Mouse (Mus musculus) v-Abl transformed pro-B cells (cell line): ENCODE measurements around the gene 1700034J05Rik.

ENCODE experiments used
- in situ Hi-C, 2 experiments: fragments of 400-800 bp; cut with MboI; formaldehyde crosslinking; loops; one replicate each; pipeline ENCODE4 v1.15.1; 2025; ENCODE audit not compliant: unreplicated experiment in 2 of 2

Gene 1700034J05Rik

GRCm38 (mm10) chr6:146954258-146954657 lies at the start of gene 1700034J05Rik:
TSS of gene 1700034J05Rik (minus strand) at chr6:146954422.
- in situ Hi-C loops: no loop called here

DNA sequence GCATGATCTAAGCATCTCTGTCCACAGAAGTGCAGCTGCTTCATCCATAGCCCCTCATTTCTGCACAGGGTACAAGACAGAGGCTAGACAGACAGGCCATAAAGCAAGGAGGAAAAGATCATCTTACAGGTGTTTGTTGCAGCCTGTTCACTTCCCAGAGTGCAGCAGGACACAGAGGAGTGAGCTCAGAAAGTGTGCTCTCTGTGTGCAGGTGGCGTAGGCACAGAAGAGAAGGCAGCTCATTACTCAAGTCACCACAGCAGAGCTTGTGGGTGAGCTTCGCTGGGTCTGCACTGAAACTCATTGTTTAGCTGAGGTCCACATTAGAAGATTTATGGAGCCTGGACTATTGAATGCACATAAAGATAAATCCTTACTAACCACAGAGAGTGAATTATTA lies 45.5 kb upstream of the 1700034J05Rik start:
- in situ Hi-C loops: loop anchor here (10.0 to 25.0 kb wide), 7 partner anchors 245 to 1915 kb away; no protein-coding TSS in a partner anchor

- in situ Hi-C loops: loop anchor here (10.0 kb wide), 3 partner anchors 245 to 615 kb away; no protein-coding TSS in a partner anchor
Observed at GRCm38 (mm10) chr6:146999302-146999701, 45.1 kb upstream of the 1700034J05Rik start.

DNA sequence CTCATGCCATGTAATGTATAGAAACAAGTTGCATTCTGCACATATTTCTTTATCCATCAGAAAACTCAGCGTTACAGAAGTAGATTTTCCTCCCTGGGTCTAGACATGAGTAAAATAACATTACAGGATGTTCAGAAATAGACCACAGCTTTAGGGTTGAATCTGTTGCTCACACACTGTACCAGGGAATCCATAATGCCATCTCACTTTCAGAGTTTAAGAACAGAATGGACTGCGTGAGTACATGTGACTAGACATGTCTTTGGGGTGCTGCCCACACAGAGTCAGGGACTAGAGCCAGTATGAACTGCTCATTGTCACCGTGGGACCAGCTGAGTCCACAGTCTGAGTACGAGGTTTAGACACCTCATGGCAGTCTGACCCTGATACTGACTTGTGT lies 44.5 kb upstream of the 1700034J05Rik start:
- in situ Hi-C loops: loop anchor here (10.0 kb wide), 3 partner anchors 244 to 614 kb away; no protein-coding TSS in a partner anchor

- in situ Hi-C loops: loop anchor here (10.0 kb wide), 3 partner anchors 242 to 612 kb away; no protein-coding TSS in a partner anchor
Observed at GRCm38 (mm10) chr6:146997006-146997405, 42.8 kb upstream of the 1700034J05Rik start.

- in situ Hi-C loops: loop anchor here (10.0 kb wide), 3 partner anchors 241 to 611 kb away; no protein-coding TSS in a partner anchor
Observed at GRCm38 (mm10) chr6:146995878-146996277, 41.7 kb upstream of the 1700034J05Rik start.

GRCm38 (mm10) chr6:146995391-146995790 lies 41.2 kb upstream of the 1700034J05Rik start:
- in situ Hi-C loops: loop anchor here (10.0 kb wide), 3 partner anchors 241 to 611 kb away; no protein-coding TSS in a partner anchor

DNA sequence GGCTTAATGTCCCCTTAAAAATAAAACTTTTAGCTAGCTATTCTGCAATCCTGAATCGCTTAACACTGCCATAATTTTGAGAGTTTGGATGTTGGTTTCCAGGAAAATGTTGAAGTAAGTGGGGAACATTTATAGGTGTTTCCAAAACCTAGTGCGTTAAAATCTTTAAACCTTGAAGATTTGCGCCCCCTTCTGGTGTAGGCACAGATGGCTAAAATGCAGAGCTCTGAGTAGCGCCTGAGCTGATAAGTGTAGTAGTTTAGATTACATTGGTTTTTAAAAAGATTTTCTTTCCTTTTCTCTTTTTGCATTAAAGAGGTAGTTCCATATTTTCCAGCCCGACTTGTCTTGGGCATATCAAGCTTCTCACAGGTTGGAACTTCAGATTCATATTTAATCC lies 40.0 kb upstream of the 1700034J05Rik start:
- in situ Hi-C loops: loop anchor here (5.0 to 10.0 kb wide), 6 partner anchors 162 to 609 kb away; no protein-coding TSS in a partner anchor

DNA sequence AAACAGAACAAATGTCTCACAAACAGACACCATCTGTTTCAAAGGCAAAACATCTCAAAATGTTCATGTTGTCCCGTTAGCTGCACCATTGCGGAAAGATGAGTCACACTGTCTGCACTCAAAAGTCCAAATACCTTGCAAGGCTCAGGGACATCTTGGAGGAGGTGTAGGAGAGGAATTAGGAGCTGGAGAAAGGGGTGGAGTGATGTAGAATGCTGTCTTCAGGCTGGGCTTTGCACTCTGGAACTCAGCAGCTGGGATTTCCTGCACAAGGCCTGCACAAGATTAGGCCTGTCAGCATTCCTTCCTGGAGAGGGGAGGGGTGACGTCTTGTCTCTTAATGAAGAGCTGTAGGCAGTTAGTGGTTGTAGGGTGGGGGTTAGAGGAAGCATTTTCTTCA lies 30.3 kb upstream of the 1700034J05Rik start:
- in situ Hi-C loops: no loop called here

DNA sequence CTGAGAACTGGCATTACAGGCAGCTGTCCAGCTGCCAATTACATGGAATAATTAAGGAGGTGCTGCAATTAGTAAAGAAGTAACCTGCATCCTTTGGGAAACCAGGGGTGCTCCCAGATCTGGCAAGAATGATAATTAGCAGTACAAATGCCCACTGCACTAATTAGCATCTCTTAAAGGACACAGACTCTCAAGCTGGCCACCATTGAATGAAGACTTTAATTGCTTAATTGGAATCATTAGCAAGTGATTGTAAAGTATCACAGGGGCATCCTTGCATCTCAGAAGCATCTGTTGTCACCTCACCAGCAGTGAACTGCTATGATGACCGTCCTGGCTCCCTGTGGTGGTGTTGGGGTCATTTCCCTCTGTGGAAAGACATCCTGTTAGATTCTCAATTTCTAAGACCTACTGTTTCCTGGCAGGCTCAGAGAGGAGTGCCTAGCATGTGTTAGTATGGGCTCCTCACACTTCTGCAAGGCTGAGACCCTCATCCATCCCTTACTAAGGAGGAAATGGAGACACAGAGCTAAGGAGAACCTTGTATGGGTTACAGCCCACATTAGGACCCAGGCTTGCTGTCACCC lies 27.1 kb upstream of the 1700034J05Rik start:
- in situ Hi-C loops: no loop called here

GRCm38 (mm10) chr6:146979953-146980352 lies 25.7 kb upstream of the 1700034J05Rik start:
- in situ Hi-C loops: no loop called here

DNA sequence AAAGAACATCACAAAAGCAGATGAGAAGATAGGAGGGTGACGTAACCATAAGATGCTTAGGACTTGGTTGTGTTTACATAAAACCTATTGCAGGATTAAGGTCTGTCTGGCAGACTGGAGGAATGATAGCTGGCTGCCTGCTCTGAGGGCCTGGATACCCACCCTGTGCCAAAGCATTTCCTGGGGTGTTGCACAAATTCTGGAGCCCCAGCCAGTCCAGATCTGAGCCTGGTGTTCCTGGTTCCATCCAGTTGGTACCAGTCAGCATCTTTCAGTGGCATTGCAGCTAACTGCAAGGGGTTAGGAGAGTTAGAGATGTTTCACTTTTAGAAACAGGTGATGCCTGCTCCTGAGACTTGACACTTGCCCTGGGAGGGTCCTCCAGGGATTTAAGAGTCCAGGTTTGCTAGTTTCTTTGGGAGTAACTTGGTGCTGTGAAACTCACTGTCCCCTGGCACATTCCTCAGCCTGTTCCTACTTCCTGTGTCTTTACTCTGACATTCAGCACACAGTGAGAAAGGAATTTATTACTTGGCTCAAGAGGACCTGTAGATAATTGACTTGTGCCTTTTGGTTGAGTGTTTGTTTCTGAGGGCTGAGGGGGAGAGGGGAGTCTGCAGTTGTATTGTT lies 25.0 kb upstream of the 1700034J05Rik start:
- in situ Hi-C loops: no loop called here

DNA sequence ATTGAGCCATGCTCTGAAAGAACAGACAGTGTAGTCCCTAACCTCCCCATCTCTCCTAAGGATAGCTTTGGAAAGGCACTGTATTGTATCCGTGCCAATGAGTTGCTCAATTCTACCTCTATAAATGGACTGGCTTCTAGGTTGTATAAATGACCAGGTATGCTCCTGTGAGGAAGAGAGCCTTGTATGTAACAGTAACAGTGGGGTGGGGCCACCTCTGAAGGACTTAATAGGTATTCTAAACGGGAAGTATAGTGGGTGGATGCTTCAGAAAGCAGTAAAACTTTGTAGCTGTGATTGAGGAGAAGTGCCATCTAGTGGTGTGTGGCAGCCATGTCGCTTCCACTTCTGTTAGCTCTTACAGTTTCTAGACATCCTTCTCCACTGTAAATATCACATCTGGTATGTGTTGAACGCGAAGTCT lies 24.5 kb upstream of the 1700034J05Rik start:
- in situ Hi-C loops: no loop called here

- in situ Hi-C loops: no loop called here
Observed at GRCm38 (mm10) chr6:146976446-146976845, 22.2 kb upstream of the 1700034J05Rik start.

GRCm38 (mm10) chr6:146973830-146974229 lies 19.6 kb upstream of the 1700034J05Rik start:
- in situ Hi-C loops: no loop called here

- in situ Hi-C loops: no loop called here
Observed at GRCm38 (mm10) chr6:146973406-146973805, 19.2 kb upstream of the 1700034J05Rik start.

DNA sequence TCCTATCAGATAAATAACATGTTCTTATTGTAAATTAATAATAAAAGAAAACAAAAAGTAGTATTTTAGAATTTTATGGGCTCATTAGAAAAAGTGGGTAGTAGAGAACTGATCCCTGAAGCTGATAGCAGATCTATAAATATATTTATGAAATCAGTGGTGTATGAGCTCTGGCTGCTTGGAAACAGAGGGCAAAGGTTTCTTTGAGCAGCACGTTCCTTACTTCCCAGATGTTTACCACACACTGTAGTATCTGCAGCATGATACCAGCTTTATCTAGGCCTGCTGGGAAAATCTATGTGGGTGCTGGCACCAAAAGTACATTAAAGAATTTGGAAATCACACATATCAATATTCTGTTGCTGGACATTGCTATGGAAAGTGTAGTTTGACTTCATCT lies 18.5 kb upstream of the 1700034J05Rik start:
- in situ Hi-C loops: no loop called here

- in situ Hi-C loops: no loop called here
Observed at GRCm38 (mm10) chr6:146972009-146972408, 17.8 kb upstream of the 1700034J05Rik start.

GRCm38 (mm10) chr6:146971366-146971765 lies 17.1 kb upstream of the 1700034J05Rik start:
- in situ Hi-C loops: no loop called here

- in situ Hi-C loops: no loop called here
Observed at GRCm38 (mm10) chr6:146970811-146971210, 16.6 kb upstream of the 1700034J05Rik start.

- in situ Hi-C loops: no loop called here
Observed at GRCm38 (mm10) chr6:146967836-146968235, 13.6 kb upstream of the 1700034J05Rik start.
